Mouse (Mus musculus) embryonic facial prominence, embryonic 13.5 days (tissue): Measurements from ENCODE around the gene Tmem184b. TPM values are rescaled to one million over a fixed set of nuclear protein-coding genes. Genes with fewer than 3 reads are reported as not detected.

ENCODE experiments used
- ATAC-seq: fragments of 200-750 bp; cut with Nextera tagmentation; 2 replicates; pipeline ENCODE4 v1.8.0; 2017; ENCODE audit warnings: low read depth; ENCODE audit not compliant: insufficient number of reproducible peaks, insufficient read depth, low FRiP score, low TSS enrichment
- H3K27ac ChIP-seq: fragments of 300-500 bp; sonication (generic); 2 replicates; pipeline ENCODE4 v1.5.1; 2015; ENCODE audit warnings: moderate library complexity, mild to moderate bottlenecking, inconsistent platforms
- H3K27me3 ChIP-seq: fragments of 300-500 bp; sonication (generic); 2 replicates; pipeline ENCODE4 v1.6.1; 2015; ENCODE audit warnings: mild to moderate bottlenecking, inconsistent platforms
- H3K36me3 ChIP-seq: fragments of 300-500 bp; sonication (generic); 2 replicates; pipeline ENCODE4 v1.6.1; 2015; ENCODE audit warnings: mild to moderate bottlenecking, inconsistent platforms
- H3K4me1 ChIP-seq: fragments of 300-500 bp; sonication (generic); 2 replicates; pipeline ENCODE4 v1.6.1; 2015; ENCODE audit warnings: inconsistent platforms
- H3K4me2 ChIP-seq: fragments of 300-500 bp; sonication (generic); 2 replicates; pipeline ENCODE4 v1.6.1; 2015; ENCODE audit warnings: moderate library complexity, mild to moderate bottlenecking, inconsistent platforms
- H3K4me3 ChIP-seq: fragments of 300-500 bp; sonication (generic); 2 replicates; pipeline ENCODE4 v1.5.1; 2015; ENCODE audit warnings: mild to moderate bottlenecking, inconsistent platforms
- H3K9ac ChIP-seq: fragments of 300-500 bp; sonication (generic); 2 replicates; pipeline ENCODE4 v1.6.1; 2015; ENCODE audit warnings: mild to moderate bottlenecking, inconsistent platforms
- H3K9me3 ChIP-seq: fragments of 300-500 bp; sonication (generic); 2 replicates; pipeline ENCODE4 v1.6.1; 2016; ENCODE audit warnings: inconsistent platforms
- WGBS: fragments of 180-500 bp; shearing (Covaris S2); methylation state at CpG from one replicate; pipeline ENCODE4 v1.1.7; 2015; ENCODE audit warnings: mixed read lengths; 5-methylcytosine and 5-hydroxymethylcytosine counted together
- polyA plus RNA-seq: library from polyadenylated mRNA; unstranded; fragments of >200 nt; fragmentation: Nextera tagmentation; extraction: Ambion mirVana; gene quantifications from 2 replicates; pipeline ENCODE4 v1.2.1, GENCODE M21; 2015

Gene Tmem184b
- 67.1 and 72.0 TPM in 2 replicates for polyA plus RNA-seq

DNA sequence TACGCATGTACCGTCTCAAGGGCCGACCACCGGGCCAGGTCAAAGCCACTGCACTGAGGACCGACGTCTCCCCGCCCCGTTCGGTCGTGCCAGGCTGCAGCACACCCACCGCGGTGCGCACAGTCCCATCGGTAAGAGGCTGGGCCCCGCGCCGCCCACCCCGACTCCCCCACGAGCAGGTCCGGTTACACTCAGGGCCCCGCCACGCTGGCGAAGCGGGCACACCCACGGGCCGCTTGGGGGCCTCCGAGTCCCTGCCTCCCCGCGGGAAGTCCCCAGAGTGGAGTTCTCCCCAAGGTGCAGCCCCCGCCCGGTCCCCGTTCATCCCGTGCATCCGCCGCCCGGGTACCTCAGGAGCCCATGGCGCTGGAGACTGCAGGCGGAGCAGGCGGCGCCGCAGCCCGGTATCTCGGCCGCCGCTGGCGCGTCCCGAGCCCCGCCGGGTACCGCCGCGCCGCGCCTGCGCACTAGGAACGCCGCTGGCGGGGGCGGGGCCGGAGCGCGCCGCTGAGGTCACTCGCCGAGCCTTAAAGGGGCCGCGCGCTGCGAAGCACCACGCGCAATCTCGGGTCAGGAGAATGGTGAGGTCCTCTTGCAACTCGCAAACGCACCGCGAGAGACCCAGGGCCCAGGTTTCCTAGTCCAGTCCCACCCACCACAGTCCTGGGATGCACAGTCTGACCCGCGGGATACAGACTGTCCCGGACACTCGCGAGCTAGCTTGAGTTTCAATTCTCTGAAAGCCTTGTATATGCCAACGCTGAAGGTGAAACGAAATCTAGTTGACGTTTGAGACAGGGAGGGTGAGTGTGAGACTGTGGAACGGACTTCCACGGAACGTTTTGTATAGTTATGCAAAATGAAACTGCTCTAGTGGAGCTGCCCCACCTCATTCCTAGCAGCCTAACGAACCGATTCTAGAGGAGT, at the start of gene Tmem184b:
TSS of gene Tmem184b (minus strand) at position 734 of the 927 bp plus-strand sequence.
- peak within 1 kb of the TSS; percentile 86 for H3K4me3 ChIP-seq
- ATAC-seq = peak; percentile 74; the same call in 1 of the 2 replicates
- no peaks in the 10 kb centered on the region for H3K27me3 ChIP-seq
- H3K4me1 ChIP-seq = peaks cover 53% of the 10 kb centered on the region
- 0 out of 2 replicates have a peak, but pooled peaks cover 5% of the 10 kb centered on the region for H3K36me3 ChIP-seq
- peak within 1 kb of the TSS; percentile 89 for H3K27ac ChIP-seq
- H3K9ac ChIP-seq = peak within 1 kb of the TSS; percentile 87
- no peaks in the 10 kb centered on the region for H3K9me3 ChIP-seq
- peak within 1 kb of the TSS; percentile 80 for H3K4me2 ChIP-seq
- under 1% methylated on average over 90 of the region's 90 CpGs for WGBS

- Histone ChIP-seq H3K36me3 (no peaks in the 10 kb centered on the region), H3K9me3 (no peaks in the 10 kb centered on the region), H3K27ac (no peak overlapping the region), H3K4me2 (no peak overlapping the region), H3K4me3 (no peak overlapping the region), H3K9ac (no peak overlapping the region), H3K27me3 (no peaks in the 10 kb centered on the region; the same call in 1 of the 2 replicates), H3K4me1 (peaks cover 13% of the 10 kb centered on the region)
- WGBS = 88% methylated on average over 3 of the region's 3 CpGs
- ATAC-seq = no peak
Measured at GRCm38 (mm10) chr15:79448041-79448440, 44.7 kb upstream of the Tmem184b start.

DNA sequence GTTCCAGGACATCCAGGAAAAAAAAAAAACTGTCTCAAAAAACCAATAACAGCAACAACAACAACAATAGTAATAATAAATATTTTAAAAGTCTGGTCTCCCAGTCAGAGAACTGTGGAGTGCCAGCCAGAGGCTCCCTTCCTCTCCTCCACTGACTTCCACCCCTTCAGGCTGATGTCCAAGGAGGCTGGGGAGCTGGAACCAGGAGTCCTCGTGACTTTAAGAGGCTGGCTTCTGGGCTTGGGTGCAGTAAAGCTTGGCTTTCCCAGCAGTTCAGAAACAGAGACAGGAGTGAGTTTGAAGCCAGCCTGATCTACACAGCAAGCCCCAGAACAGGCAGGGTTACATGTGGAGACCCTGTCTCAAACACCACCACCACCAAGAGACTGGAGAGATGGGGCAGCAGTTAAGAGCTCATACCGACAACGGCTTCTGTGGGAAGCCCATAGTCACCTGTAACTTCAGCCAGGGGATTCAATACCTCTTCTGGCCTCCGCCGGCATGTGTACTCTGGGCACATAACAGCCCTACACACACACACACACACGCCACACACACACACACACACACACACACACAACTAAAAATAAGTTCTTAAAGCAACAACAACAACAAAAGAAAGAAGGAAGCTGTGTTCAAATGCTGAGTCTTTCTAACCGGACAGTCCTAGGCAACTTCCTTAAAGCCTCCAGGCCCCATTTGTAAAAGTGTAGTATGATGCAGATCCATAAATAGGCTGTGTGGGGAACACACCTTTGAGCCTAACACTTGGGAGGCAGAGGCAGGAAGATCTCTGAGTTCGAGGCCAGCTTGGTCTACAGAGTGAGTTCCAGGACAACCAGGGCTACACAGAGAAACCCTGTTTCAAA, 42.7 kb upstream of the Tmem184b start:
- Histone ChIP-seq H3K4me2 (no peak overlapping the region), H3K4me3 (no peak overlapping the region), H3K4me1 (peaks cover 22% of the 10 kb centered on the region), H3K9ac (no peak overlapping the region), H3K27me3 (no peaks in the 10 kb centered on the region; the same call in 1 of the 2 replicates), H3K9me3 (no peaks in the 10 kb centered on the region), H3K27ac (no peak overlapping the region), H3K36me3 (no peaks in the 10 kb centered on the region)
- 77% methylated on average over 8 of the region's 8 CpGs for WGBS
- no peak for ATAC-seq

- Histone ChIP-seq H3K4me1 (peaks cover 42% of the 10 kb centered on the region), H3K9me3 (no peaks in the 10 kb centered on the region), H3K9ac (peak overlapping the region; percentile 51; the same call in 1 of the 2 replicates), H3K4me2 (no peak overlapping the region), H3K27me3 (no peaks in the 10 kb centered on the region; the same call in 1 of the 2 replicates), H3K27ac (peak overlapping the region; percentile 8; the same call in 1 of the 2 replicates), H3K36me3 (peaks cover under 1% of the 10 kb centered on the region; the same call in 1 of the 2 replicates), H3K4me3 (no peak overlapping the region)
- WGBS = 43% methylated on average over 7 of the region's 7 CpGs
- ATAC-seq = no peak
Measured at GRCm38 (mm10) chr15:79443856-79444410, 40.6 kb upstream of the Tmem184b start.

DNA sequence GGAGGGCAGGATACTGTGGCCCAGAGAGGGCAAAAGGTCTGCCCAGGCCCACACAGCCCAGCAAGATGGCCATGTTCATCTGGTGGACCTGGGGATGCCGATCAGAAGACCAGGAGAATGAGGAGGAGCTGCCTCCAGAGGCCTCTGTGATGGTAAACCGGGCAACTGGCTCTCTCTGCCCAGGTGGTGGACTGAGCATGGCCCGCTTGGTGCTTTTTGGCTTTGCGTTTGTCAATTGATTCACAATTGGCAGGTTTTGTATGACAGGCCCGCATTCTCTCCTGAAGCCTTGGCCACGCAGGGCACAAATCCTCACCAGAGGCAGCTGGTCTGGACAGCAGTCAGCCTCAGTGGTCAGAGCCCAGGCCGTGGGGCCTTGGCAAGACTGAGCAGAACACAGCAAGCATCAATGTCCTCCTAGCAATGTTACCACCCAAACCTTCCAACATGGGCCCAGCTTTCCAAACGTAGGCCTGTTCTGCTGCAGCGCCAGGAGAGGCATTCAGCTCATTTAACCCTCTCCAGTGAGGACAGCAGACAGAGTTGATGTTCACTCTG, 39.7 kb upstream of the Tmem184b start:
- H3K4me1 ChIP-seq = peaks cover 50% of the 10 kb centered on the region
- H3K27ac ChIP-seq = peak overlapping the region; percentile 8; the same call in 1 of the 2 replicates
- no peak overlapping the region for H3K4me2 ChIP-seq
- peaks cover 9% of the 10 kb centered on the region for H3K36me3 ChIP-seq
- no peak overlapping the region for H3K9ac ChIP-seq
- ATAC-seq = no peak
- H3K9me3 ChIP-seq = no peaks in the 10 kb centered on the region
- WGBS = 75% methylated on average over 9 of the region's 9 CpGs
- no peaks in the 10 kb centered on the region; the same call in 1 of the 2 replicates for H3K27me3 ChIP-seq
- no peak overlapping the region for H3K4me3 ChIP-seq

DNA sequence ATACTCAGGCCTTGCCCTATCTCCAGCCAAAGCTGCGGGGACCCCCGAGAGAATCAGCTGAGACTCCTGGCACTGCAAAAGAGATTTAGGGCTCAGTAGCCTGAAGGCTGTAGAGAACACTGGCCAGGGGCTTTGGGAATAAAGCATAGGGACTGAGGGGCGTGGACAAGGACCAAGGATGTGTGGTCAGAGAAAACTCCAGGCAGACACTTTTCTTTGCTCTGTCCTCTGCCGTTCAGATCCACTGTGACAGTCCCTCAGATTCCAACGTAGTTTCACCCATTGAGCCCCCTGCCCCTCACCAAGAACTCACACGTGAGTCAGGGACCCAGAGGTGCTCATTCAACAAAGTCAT, 38.9 kb upstream of the Tmem184b start:
- Histone ChIP-seq H3K27ac (peak overlapping the region; percentile 95), H3K4me3 (peak overlapping the region; percentile 91), H3K9ac (peak overlapping the region; percentile 98), H3K9me3 (no peaks in the 10 kb centered on the region), H3K4me1 (peaks cover 56% of the 10 kb centered on the region), H3K36me3 (peaks cover 17% of the 10 kb centered on the region), H3K4me2 (peak overlapping the region; percentile 86), H3K27me3 (no peaks in the 10 kb centered on the region; the same call in 1 of the 2 replicates)
- 8% methylated on average over 6 of the region's 6 CpGs for WGBS
- ATAC-seq = no peak

GRCm38 (mm10) chr15:79441331-79442256, 38.2 kb upstream of the Tmem184b start:
- Histone ChIP-seq H3K27ac (peak overlapping the region; percentile 95), H3K27me3 (no peaks in the 10 kb centered on the region; the same call in 1 of the 2 replicates), H3K4me1 (peaks cover 63% of the 10 kb centered on the region), H3K9me3 (no peaks in the 10 kb centered on the region), H3K9ac (peak overlapping the region; percentile 98), H3K36me3 (peaks cover 24% of the 10 kb centered on the region), H3K4me2 (peak overlapping the region; percentile 86), H3K4me3 (peak overlapping the region; percentile 91)
- under 1% methylated on average over 81 of the region's 107 CpGs for WGBS
- peak; percentile 23 for ATAC-seq

DNA sequence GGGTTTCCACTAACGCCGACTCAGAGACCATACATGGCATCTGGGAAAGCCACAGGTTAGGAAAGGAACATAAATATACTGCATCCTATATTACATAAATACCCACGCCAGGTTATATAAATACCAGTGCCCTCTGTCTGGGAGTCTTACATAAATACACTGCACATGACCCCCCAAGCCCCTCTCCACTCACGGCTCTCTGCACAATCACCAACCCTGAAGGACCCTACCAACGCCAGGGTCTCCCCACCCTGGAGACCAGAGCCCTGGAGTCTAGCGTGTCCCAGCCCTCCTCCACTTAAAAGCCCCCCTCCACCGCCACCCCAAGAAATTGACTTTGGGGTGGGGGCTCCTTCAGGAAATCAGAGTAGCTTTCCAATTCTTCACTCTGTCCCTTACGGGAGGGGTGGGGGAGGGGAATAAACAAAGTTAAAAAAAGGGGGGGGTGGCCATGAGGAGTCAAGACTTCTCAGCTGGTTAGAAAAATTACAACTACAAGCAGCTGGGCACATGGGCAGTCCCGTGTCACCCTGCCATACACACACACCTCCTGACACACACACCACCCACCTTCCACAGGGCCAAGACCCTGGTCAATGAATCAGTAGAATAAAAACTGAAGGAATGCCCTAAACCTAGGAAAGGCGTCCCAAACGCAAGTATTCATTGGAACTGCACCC, 37.4 kb upstream of the Tmem184b start:
- peaks cover 68% of the 10 kb centered on the region for H3K4me1 ChIP-seq
- H3K9ac ChIP-seq = peak overlapping the region; percentile 98
- H3K27ac ChIP-seq = peak overlapping the region; percentile 95
- H3K4me2 ChIP-seq = peak overlapping the region; percentile 86
- no peaks in the 10 kb centered on the region; the same call in 1 of the 2 replicates for H3K27me3 ChIP-seq
- H3K4me3 ChIP-seq = peak overlapping the region; percentile 91
- peaks cover 32% of the 10 kb centered on the region for H3K36me3 ChIP-seq
- ATAC-seq = no peak
- 16% methylated on average over 11 of the region's 11 CpGs for WGBS
- no peaks in the 10 kb centered on the region for H3K9me3 ChIP-seq

GRCm38 (mm10) chr15:79440223-79440622, 36.9 kb upstream of the Tmem184b start:
- WGBS = 69% methylated on average over 4 of the region's 4 CpGs
- Histone ChIP-seq H3K36me3 (peaks cover 37% of the 10 kb centered on the region), H3K4me1 (peaks cover 68% of the 10 kb centered on the region), H3K27ac (no peak overlapping the region), H3K9me3 (no peaks in the 10 kb centered on the region), H3K27me3 (no peaks in the 10 kb centered on the region; the same call in 1 of the 2 replicates), H3K9ac (peak overlapping the region; percentile 98), H3K4me2 (peak overlapping the region; percentile 86), H3K4me3 (peak overlapping the region; percentile 91)
- no peak for ATAC-seq
